Mouse (Mus musculus) neural tube, embryonic 11.5 days (tissue): ENCODE data around the gene Tnfrsf18. TPM values are rescaled to one million over a fixed set of nuclear protein-coding genes. Genes with fewer than 3 reads are reported as not detected.

ENCODE experiments used
- ATAC-seq: fragments of 200-750 bp; cut with Nextera tagmentation; 2 replicates; pipeline ENCODE4 v1.8.0; 2017; ENCODE audit warnings: moderate number of reproducible peaks, mild to moderate bottlenecking, moderate TSS enrichment, moderate library complexity; ENCODE audit not compliant: insufficient read depth, low FRiP score, low TSS enrichment
- DNase-seq: peaks from one replicate; pipeline ENCODE4 v3.0.0-alpha.2; 2015; ENCODE audit warnings: low spot score
- H3K27ac ChIP-seq: fragments of 300-500 bp; sonication (generic); 2 replicates; pipeline ENCODE4 v1.5.1; 2014; ENCODE audit warnings: low read depth, mild to moderate bottlenecking, low read length
- H3K27me3 ChIP-seq: fragments of 300-500 bp; sonication (generic); 2 replicates; pipeline ENCODE4 v1.6.1; 2014; ENCODE audit warnings: mild to moderate bottlenecking, low read length, mixed read lengths; ENCODE audit not compliant: control insufficient read depth, insufficient read depth
- H3K36me3 ChIP-seq: fragments of 300-500 bp; sonication (generic); 2 replicates; pipeline ENCODE4 v1.6.1; 2014; ENCODE audit warnings: mild to moderate bottlenecking, low read length, moderate library complexity, mixed read lengths; ENCODE audit not compliant: control insufficient read depth, insufficient read depth
- H3K4me1 ChIP-seq: fragments of 300-500 bp; sonication (generic); 2 replicates; pipeline ENCODE4 v1.6.1; 2014; ENCODE audit warnings: low read length, mixed read lengths; ENCODE audit not compliant: control insufficient read depth, insufficient read depth
- H3K4me2 ChIP-seq: fragments of 300-500 bp; sonication (generic); 2 replicates; pipeline ENCODE4 v1.6.1; 2014; ENCODE audit warnings: low read depth, mild to moderate bottlenecking, moderate library complexity
- H3K4me3 ChIP-seq: fragments of 300-500 bp; sonication (generic); 2 replicates; pipeline ENCODE4 v1.5.1; 2014; ENCODE audit warnings: low read depth, low read length
- H3K9ac ChIP-seq: fragments of 300-500 bp; sonication (generic); 2 replicates; pipeline ENCODE4 v1.6.1; 2014; ENCODE audit warnings: mild to moderate bottlenecking, low read length
- H3K9me3 ChIP-seq: fragments of 300-500 bp; sonication (generic); 2 replicates; pipeline ENCODE4 v1.6.1; 2016; ENCODE audit warnings: low read length; ENCODE audit not compliant: control insufficient read depth
- WGBS: fragments of 180-500 bp; shearing (Covaris S2); extraction: QIAGEN DNeasy Blood & Tissue Kit; methylation state at CpG from one replicate; pipeline ENCODE4 v1.1.7; 2014; 5-methylcytosine and 5-hydroxymethylcytosine counted together
- polyA plus RNA-seq: library from polyadenylated mRNA; unstranded; fragments of >200 nt; fragmentation: Nextera tagmentation; extraction: Ambion mirVana; gene quantifications from 2 replicates; pipeline ENCODE4 v1.2.1, GENCODE M21; 2014

The Tnfrsf18 gene
- polyA plus RNA-seq, 1 experiment from 2014 or later = 0.62 TPM

DNA sequence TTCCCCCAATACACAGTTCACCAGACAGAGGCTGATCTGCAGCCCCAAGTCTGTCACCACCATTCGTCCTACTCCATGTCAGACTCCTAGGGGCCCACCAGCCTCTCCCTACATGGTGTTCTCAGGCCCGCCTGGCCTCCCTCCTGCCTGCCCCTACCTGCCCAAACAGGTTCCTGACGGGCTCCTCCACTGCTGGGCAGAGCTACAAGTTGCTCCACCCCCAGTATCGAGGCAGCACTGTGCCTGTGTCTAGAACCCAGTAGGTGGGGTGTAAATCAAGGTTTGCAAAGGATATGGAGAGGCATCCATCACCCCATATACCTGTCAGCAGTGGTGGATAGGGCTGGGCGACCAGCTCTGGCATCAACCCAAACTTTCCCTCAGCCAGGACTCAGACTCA is 33.3 kb downstream of the Tnfrsf18 start, which contains the start of gene Ttll10:
TSS of gene Ttll10 (minus strand) at position 154 of the 400 bp plus-strand sequence.
- DNase-seq = no peak
- WGBS = 31% methylated on average over 5 of the region's 5 CpGs
- no peak within 1 kb of the TSS for H3K4me2 ChIP-seq
- H3K4me1 ChIP-seq = no peaks in the 10 kb centered on the region
- H3K36me3 ChIP-seq = no peaks in the 10 kb centered on the region
- H3K27me3 ChIP-seq = no peaks in the 10 kb centered on the region
- no peak for ATAC-seq
- H3K4me3 ChIP-seq = no peak within 1 kb of the TSS
- H3K9me3 ChIP-seq = no peaks in the 10 kb centered on the region
- H3K27ac ChIP-seq = no peak within 1 kb of the TSS
- H3K9ac ChIP-seq = no peak within 1 kb of the TSS

DNA sequence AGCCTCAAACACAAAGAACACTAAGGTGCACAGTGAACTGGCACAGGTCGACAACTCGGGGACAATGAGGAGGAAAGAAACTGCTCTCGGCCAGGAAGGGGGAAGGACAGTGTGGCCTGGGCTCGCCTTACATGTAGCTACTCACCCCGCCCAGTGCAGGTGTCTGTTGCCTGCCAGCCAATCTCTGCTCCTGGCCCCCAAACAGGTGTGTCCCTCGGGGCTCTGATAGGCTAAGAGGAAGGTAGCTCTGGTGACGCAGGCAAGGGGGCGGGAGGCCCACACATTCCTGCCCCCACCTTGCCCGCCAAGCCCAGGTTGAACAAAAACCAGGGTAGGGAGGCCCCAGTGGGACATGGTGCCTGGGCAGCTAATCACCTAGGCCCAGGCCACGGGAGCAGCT is 33.7 kb downstream of the Tnfrsf18 start:
- H3K4me3 ChIP-seq = no peak overlapping the region
- no peak overlapping the region for H3K27ac ChIP-seq
- H3K4me1 ChIP-seq = no peaks in the 10 kb centered on the region
- no peak for ATAC-seq
- no peaks in the 10 kb centered on the region for H3K36me3 ChIP-seq
- H3K9me3 ChIP-seq = no peaks in the 10 kb centered on the region
- DNase-seq = no peak
- no peak overlapping the region for H3K4me2 ChIP-seq
- no peak overlapping the region for H3K9ac ChIP-seq
- WGBS = 30% methylated on average over 10 of the region's 10 CpGs
- no peaks in the 10 kb centered on the region for H3K27me3 ChIP-seq

DNA sequence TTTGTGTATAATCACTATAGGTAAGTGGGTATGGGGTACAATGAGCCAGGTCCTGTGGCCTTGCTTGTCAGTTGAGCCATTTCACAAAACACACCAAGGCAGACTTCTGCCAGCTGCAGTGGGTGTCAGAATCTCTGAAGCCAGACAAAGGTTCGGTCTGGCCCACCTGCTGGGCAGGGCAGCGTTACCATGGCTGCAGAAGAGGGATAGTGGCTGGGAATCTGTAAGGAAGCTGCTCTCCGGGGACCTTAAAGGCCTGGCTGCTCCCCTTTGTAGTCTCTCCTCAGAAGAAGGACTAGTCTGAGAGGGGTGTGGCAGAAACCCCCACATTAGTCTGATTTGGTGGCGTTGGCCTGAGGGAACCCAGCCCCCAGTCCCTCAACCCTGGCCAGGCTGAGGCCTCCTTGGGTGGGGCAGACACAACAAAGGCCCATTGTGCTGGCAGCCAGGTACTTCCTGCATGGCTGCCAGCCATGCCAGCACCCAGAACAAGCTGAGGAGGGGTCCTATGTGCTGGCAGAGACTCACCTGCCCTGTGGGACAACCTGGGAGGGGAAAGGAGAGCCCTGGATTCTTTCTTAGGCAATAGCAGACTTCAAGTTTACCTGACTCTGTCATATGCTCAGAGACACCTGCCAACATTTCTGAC is 38.0 kb downstream of the Tnfrsf18 start:
- H3K9ac ChIP-seq = no peak overlapping the region
- no peak for ATAC-seq

DNA sequence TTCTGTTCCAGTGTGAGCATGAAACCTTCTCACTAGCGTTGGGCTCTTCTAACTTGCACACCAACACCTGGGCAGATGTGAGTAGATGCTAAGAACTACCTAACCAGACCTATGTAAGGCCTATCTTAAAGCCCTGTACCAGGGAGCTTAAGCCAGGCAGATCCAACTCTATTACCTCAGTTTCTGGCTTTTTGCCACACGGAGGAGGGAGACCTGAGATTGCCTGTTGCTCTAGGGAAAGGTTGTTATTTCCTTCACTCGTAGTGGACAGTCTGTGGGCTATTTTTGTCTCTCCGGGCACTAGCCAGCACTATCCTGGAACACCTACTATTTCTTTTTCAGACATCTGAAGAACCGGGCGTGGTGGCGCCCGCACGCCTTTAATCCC is 38.5 kb downstream of the Tnfrsf18 start:
- Histone ChIP-seq H3K4me2 (no peak overlapping the region), H3K36me3 (no peaks in the 10 kb centered on the region), H3K27ac (no peak overlapping the region), H3K27me3 (no peaks in the 10 kb centered on the region), H3K9ac (no peak overlapping the region), H3K4me3 (no peak overlapping the region), H3K4me1 (no peaks in the 10 kb centered on the region), H3K9me3 (no peaks in the 10 kb centered on the region)
- ATAC-seq (no peak), DNase-seq (no peak)
- 87% methylated on average over 9 of the region's 9 CpGs for WGBS

More for the DNA sequence above, 38.0 kb downstream of the Tnfrsf18 start:
- no peaks in the 10 kb centered on the region for H3K36me3 ChIP-seq
- peak; percentile 55 for DNase-seq
- no peaks in the 10 kb centered on the region for H3K27me3 ChIP-seq
- no peak overlapping the region for H3K27ac ChIP-seq
- WGBS = 5% methylated on average over 4 of the region's 4 CpGs
- H3K9me3 ChIP-seq = no peaks in the 10 kb centered on the region
- no peak overlapping the region for H3K4me3 ChIP-seq
- no peak overlapping the region for H3K4me2 ChIP-seq
- no peaks in the 10 kb centered on the region for H3K4me1 ChIP-seq

DNA sequence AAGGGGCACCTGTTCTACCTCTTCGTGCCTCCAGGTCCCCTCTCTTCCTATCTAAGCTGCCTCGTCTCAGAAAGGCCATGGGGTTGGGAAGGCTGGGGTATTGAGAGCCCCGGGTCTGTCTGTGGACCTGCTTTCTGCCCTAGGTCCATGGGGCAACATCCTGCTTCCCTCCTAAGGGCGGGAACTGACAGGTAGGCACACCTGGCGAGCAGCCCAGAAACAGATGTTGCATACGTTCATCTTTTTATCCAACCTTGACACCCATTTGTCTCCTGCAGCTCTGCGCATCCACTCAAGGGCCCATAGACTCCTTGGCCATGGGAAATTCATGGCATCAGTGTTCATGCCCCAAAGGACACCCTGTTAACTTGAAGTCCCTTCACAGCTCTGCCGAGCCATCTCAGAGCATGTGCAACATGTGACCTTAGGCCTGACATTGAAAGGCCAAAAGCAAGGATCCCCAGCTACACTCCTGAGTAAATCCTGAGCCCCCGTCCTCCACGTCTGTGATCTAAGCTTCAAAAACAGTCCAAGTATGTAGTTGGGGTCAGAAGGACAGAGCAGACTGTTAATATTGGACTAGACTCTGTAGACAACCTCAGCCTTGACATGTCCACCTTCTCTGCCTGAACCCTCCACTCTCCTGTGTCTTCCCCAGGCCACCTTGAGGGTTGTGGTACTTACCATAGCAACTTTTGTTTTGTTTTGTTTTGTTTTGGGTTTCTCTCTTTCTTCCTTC is 39.4 kb downstream of the Tnfrsf18 start:
- no peak for DNase-seq

DNA sequence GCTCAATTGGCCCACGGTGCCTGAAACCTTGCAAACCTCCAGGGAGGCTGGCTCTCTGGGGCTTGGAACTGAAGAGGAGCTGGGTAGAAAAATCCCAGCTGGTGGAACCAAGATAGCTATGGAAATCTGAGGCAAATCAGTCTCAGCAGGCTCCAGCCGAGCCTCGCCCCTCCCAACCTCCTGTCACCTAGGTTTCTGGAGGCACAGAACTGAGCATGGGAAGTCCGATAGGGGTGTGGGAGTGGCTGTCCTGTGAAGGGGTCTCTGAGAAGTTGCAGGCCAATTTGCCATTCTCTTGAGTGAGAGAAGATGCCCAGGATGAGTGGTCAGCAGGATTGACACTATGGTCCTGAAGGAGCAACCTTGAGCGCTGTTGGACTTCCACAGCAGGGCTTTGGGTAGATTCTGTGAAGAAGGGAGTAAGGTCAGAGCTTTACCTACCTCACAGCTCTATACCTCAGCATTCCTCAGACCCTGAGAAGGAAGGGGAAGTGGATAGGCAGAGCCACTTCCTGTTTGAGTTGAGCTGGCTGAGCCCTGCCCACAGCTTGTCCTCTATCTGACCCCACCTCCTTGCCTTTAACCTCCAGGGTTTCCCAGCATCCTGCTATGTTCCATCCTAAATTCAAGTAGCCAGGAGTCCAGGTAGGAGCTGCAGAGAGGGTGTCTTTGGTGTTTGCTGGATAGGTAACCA is 41.4 kb downstream of the Tnfrsf18 start:
- Histone ChIP-seq H3K4me3 (no peak overlapping the region), H3K9ac (no peak overlapping the region), H3K4me1 (no peaks in the 10 kb centered on the region), H3K4me2 (no peak overlapping the region), H3K27ac (no peak overlapping the region), H3K9me3 (no peaks in the 10 kb centered on the region), H3K36me3 (no peaks in the 10 kb centered on the region), H3K27me3 (no peaks in the 10 kb centered on the region)
- no peak for ATAC-seq
- WGBS = 73% methylated on average over 5 of the region's 5 CpGs
- DNase-seq = no peak

More for the DNA sequence above, 39.4 kb downstream of the Tnfrsf18 start:
- WGBS = 85% methylated on average over 10 of the region's 10 CpGs
- no peak overlapping the region for H3K9ac ChIP-seq
- H3K4me3 ChIP-seq = no peak overlapping the region
- H3K9me3 ChIP-seq = no peaks in the 10 kb centered on the region
- no peak overlapping the region for H3K27ac ChIP-seq
- no peak overlapping the region for H3K4me2 ChIP-seq
- no peaks in the 10 kb centered on the region for H3K4me1 ChIP-seq
- no peaks in the 10 kb centered on the region for H3K36me3 ChIP-seq
- H3K27me3 ChIP-seq = no peaks in the 10 kb centered on the region
- no peak for ATAC-seq

DNA sequence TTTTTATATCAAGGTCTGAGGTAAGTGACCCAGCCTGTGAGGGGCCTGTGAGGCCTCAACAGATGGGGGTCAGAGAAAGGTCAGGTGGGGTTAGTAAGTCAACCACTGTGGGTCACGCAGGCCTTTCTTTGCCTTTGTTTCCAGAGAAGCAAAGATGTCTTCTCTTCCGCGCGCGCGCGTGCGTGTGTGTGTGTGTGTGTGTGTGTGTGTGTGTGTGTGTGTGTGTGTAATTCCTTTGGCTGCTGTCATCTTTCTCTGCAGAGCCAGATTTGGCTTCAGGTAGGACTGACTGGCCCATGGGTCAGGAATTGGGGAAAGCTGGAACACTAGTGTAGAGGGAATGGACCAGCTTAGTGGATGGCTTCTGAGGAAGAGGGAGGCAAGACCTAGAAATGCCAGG is 43.7 kb downstream of the Tnfrsf18 start:
- H3K27me3 ChIP-seq = no peaks in the 10 kb centered on the region
- no peaks in the 10 kb centered on the region for H3K36me3 ChIP-seq
- no peak overlapping the region for H3K27ac ChIP-seq
- no peaks in the 10 kb centered on the region for H3K9me3 ChIP-seq
- 69% methylated on average over 8 of the region's 8 CpGs for WGBS
- ATAC-seq (no peak), DNase-seq (no peak)
- H3K9ac ChIP-seq = no peak overlapping the region
- no peak overlapping the region for H3K4me2 ChIP-seq
- H3K4me3 ChIP-seq = no peak overlapping the region
- H3K4me1 ChIP-seq = no peaks in the 10 kb centered on the region

DNA sequence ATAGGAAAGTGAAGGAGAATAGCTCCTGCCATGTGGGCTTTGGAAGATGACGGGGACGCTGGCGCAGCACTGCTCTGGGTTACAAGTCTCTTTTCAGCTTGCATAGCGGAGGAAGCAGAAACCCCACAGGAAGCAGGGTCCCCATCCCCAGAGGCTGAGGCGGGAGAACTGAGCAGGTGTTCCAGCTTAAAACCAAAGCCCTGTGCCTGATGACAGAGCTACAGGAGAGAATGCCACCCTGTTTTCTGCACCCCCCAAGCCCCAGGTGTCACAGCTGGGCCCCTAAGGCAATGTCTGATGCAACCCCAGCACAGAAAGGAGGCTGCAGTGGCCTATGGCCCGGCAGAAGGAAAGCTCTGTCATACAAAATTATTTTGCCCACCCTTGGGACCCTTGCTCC is 44.3 kb downstream of the Tnfrsf18 start:
- Histone ChIP-seq H3K4me2 (no peak overlapping the region), H3K4me3 (no peak overlapping the region), H3K27ac (no peak overlapping the region), H3K4me1 (no peaks in the 10 kb centered on the region), H3K27me3 (no peaks in the 10 kb centered on the region), H3K36me3 (no peaks in the 10 kb centered on the region), H3K9me3 (no peaks in the 10 kb centered on the region), H3K9ac (no peak overlapping the region)
- DNase-seq (no peak), ATAC-seq (no peak)
- 45% methylated on average over 6 of the region's 6 CpGs for WGBS
